Mouse (Mus musculus) hindbrain, embryonic 13.5 days (tissue): ENCODE measurements around the gene Rhobtb3. TPM values are rescaled to one million over a fixed set of nuclear protein-coding genes. Genes with fewer than 3 reads are reported as not detected.

Source experiments
- ATAC-seq: fragments of 200-750 bp; cut with Nextera tagmentation; 2 replicates; pipeline ENCODE4 v1.8.0; 2017; ENCODE audit warnings: moderate TSS enrichment; ENCODE audit not compliant: low FRiP score
- H3K27ac ChIP-seq: fragments of 300-500 bp; sonication (generic); 2 replicates; pipeline ENCODE4 v1.5.1; 2015; ENCODE audit warnings: inconsistent platforms, mild to moderate bottlenecking, moderate library complexity
- H3K27me3 ChIP-seq: fragments of 300-500 bp; sonication (generic); 2 replicates; pipeline ENCODE4 v1.6.1; 2015; ENCODE audit warnings: mild to moderate bottlenecking, inconsistent platforms
- H3K36me3 ChIP-seq: fragments of 300-500 bp; sonication (generic); 2 replicates; pipeline ENCODE4 v1.6.1; 2015; ENCODE audit warnings: mild to moderate bottlenecking, inconsistent platforms
- H3K4me1 ChIP-seq: fragments of 300-500 bp; sonication (generic); replicated peaks from 2 replicates; pipeline ENCODE4 v1.6.1; 2015; ENCODE audit warnings: inconsistent platforms
- H3K4me2 ChIP-seq: fragments of 300-500 bp; sonication (generic); 2 replicates; pipeline ENCODE4 v1.6.1; 2015; ENCODE audit warnings: inconsistent platforms, mild to moderate bottlenecking, moderate library complexity
- H3K4me3 ChIP-seq: fragments of 300-500 bp; sonication (generic); 2 replicates; pipeline ENCODE4 v1.5.1; 2015; ENCODE audit warnings: mild to moderate bottlenecking, inconsistent platforms
- H3K9ac ChIP-seq: fragments of 300-500 bp; sonication (generic); 2 replicates; pipeline ENCODE4 v1.6.1; 2015; ENCODE audit warnings: mild to moderate bottlenecking, inconsistent platforms
- H3K9me3 ChIP-seq: fragments of 300-500 bp; sonication (generic); 2 replicates; pipeline ENCODE4 v1.6.1; 2016; ENCODE audit warnings: inconsistent platforms
- WGBS: fragments of 180-500 bp; shearing (Covaris S2); methylation state at CpG from one replicate; pipeline ENCODE4 v1.1.7; 2015; 5-methylcytosine and 5-hydroxymethylcytosine counted together
- polyA plus RNA-seq: library from polyadenylated mRNA; unstranded; fragments of >200 nt; fragmentation: Nextera tagmentation; extraction: Ambion mirVana; gene quantifications from 2 replicates; pipeline ENCODE4 v1.2.1, GENCODE M21; 2015

Rhobtb3 gene
- polyA plus RNA-seq, 1 experiment from 2014 or later, result 25.7 TPM

- Histone ChIP-seq H3K27ac (no peak overlapping the region), H3K4me3 (peak overlapping the region; percentile 45), H3K9me3 (no peaks in the 10 kb centered on the region), H3K4me2 (peak overlapping the region; percentile 65), H3K9ac (peak overlapping the region; percentile 72; the same call in 1 of the 2 replicates), H3K4me1 (peaks cover 30% of the 10 kb centered on the region), H3K27me3 (no peaks in the 10 kb centered on the region), H3K36me3 (no peaks in the 10 kb centered on the region)
- 84% methylated on average over 3 of the region's 3 CpGs for WGBS
- ATAC-seq, result no peak
These were observed 101.8 kb downstream of the Rhobtb3 start for GRCm38 (mm10) chr13:75841950-75842349.

- no peak for ATAC-seq
- Histone ChIP-seq H3K27ac (peak overlapping the region; percentile 83; the same call in 1 of the 2 replicates), H3K4me1 (peaks cover 30% of the 10 kb centered on the region), H3K4me3 (peak overlapping the region; percentile 45), H3K9me3 (no peaks in the 10 kb centered on the region), H3K4me2 (peak overlapping the region; percentile 65), H3K27me3 (no peaks in the 10 kb centered on the region), H3K9ac (peak overlapping the region; percentile 72), H3K36me3 (no peaks in the 10 kb centered on the region)
- 57% methylated on average over 6 of the region's 6 CpGs for WGBS
These were observed 102.9 kb downstream of the Rhobtb3 start for GRCm38 (mm10) chr13:75840752-75841285.

GRCm38 (mm10) chr13:75839719-75840481, 103.8 kb downstream of the Rhobtb3 start, which contains the start of gene Glrx:
Gene Glrx, plus strand, starts transcription at chr13:75839868.
- ATAC-seq, result peak; percentile 91

GRCm38 (mm10) chr13:75838506-75838905, 105.2 kb downstream of the Rhobtb3 start:
- Histone ChIP-seq H3K36me3 (no peaks in the 10 kb centered on the region), H3K27me3 (no peaks in the 10 kb centered on the region), H3K4me2 (no peak overlapping the region), H3K4me1 (peaks cover 30% of the 10 kb centered on the region), H3K4me3 (no peak overlapping the region), H3K9me3 (no peaks in the 10 kb centered on the region), H3K9ac (no peak overlapping the region), H3K27ac (no peak overlapping the region)
- 90% methylated on average over 4 of the region's 4 CpGs for WGBS
- no peak for ATAC-seq

More at GRCm38 (mm10) chr13:75839719-75840481, 103.8 kb downstream of the Rhobtb3 start, which contains the start of gene Glrx:
- Histone ChIP-seq H3K36me3 (no peaks in the 10 kb centered on the region), H3K4me1 (peaks cover 30% of the 10 kb centered on the region), H3K9ac (peak within 1 kb of the TSS; percentile 72), H3K27me3 (no peaks in the 10 kb centered on the region), H3K27ac (peak within 1 kb of the TSS; percentile 83), H3K9me3 (no peaks in the 10 kb centered on the region), H3K4me2 (peak within 1 kb of the TSS; percentile 65), H3K4me3 (peak within 1 kb of the TSS; percentile 45)
- WGBS, result 0% methylated on average over 12 of the region's 12 CpGs

GRCm38 (mm10) chr13:75835461-75835860, 108.3 kb downstream of the Rhobtb3 start:
- no peak overlapping the region for H3K27ac ChIP-seq
- H3K4me3 ChIP-seq, result no peak overlapping the region
- H3K9ac ChIP-seq, result no peak overlapping the region
- ATAC-seq, result no peak
- peaks cover 9% of the 10 kb centered on the region for H3K4me1 ChIP-seq
- H3K4me2 ChIP-seq, result no peak overlapping the region
- H3K27me3 ChIP-seq, result no peaks in the 10 kb centered on the region
- no peaks in the 10 kb centered on the region for H3K36me3 ChIP-seq
- H3K9me3 ChIP-seq, result no peaks in the 10 kb centered on the region
- WGBS, result 67% methylated on average over 2 of the region's 2 CpGs

- Histone ChIP-seq H3K4me3 (no peak overlapping the region), H3K36me3 (no peaks in the 10 kb centered on the region), H3K4me1 (no peaks in the 10 kb centered on the region), H3K4me2 (no peak overlapping the region), H3K9me3 (no peaks in the 10 kb centered on the region), H3K9ac (no peak overlapping the region), H3K27me3 (no peaks in the 10 kb centered on the region), H3K27ac (no peak overlapping the region)
- ATAC-seq, result no peak
These were observed 110.2 kb downstream of the Rhobtb3 start for GRCm38 (mm10) chr13:75833499-75833898.

- Histone ChIP-seq H3K9ac (no peak overlapping the region), H3K27me3 (no peaks in the 10 kb centered on the region), H3K9me3 (no peaks in the 10 kb centered on the region), H3K36me3 (no peaks in the 10 kb centered on the region), H3K4me2 (no peak overlapping the region), H3K4me3 (no peak overlapping the region), H3K4me1 (no peaks in the 10 kb centered on the region), H3K27ac (no peak overlapping the region)
- ATAC-seq, result no peak
These were observed 111.0 kb downstream of the Rhobtb3 start for GRCm38 (mm10) chr13:75832697-75833096.

GRCm38 (mm10) chr13:75831710-75832109, 112.0 kb downstream of the Rhobtb3 start:
- Histone ChIP-seq H3K4me2 (no peak overlapping the region), H3K9me3 (no peaks in the 10 kb centered on the region), H3K27ac (no peak overlapping the region), H3K4me1 (no peaks in the 10 kb centered on the region), H3K27me3 (no peaks in the 10 kb centered on the region), H3K9ac (no peak overlapping the region), H3K36me3 (no peaks in the 10 kb centered on the region), H3K4me3 (no peak overlapping the region)
- WGBS, result 80% methylated on average over 6 of the region's 6 CpGs
- ATAC-seq, result no peak

- H3K27me3 ChIP-seq, result no peaks in the 10 kb centered on the region
- no peaks in the 10 kb centered on the region for H3K36me3 ChIP-seq
- no peak overlapping the region for H3K27ac ChIP-seq
- no peaks in the 10 kb centered on the region for H3K9me3 ChIP-seq
- no peak overlapping the region for H3K9ac ChIP-seq
- WGBS, result 95% methylated on average over 1 of the region's 1 CpGs
- ATAC-seq, result no peak
- no peak overlapping the region for H3K4me2 ChIP-seq
- no peaks in the 10 kb centered on the region for H3K4me1 ChIP-seq
- no peak overlapping the region for H3K4me3 ChIP-seq
These were observed 113.0 kb downstream of the Rhobtb3 start for GRCm38 (mm10) chr13:75830708-75831107.

- no peak overlapping the region for H3K9ac ChIP-seq
- ATAC-seq, result no peak
- no peak overlapping the region for H3K4me2 ChIP-seq
- no peaks in the 10 kb centered on the region for H3K9me3 ChIP-seq
- WGBS, result 88% methylated on average over 1 of the region's 1 CpGs
- no peaks in the 10 kb centered on the region for H3K36me3 ChIP-seq
- H3K4me3 ChIP-seq, result no peak overlapping the region
- no peaks in the 10 kb centered on the region for H3K4me1 ChIP-seq
- H3K27ac ChIP-seq, result no peak overlapping the region
- no peaks in the 10 kb centered on the region for H3K27me3 ChIP-seq
These were observed 118.3 kb downstream of the Rhobtb3 start for GRCm38 (mm10) chr13:75825388-75825787.

GRCm38 (mm10) chr13:75824611-75825319, 119.0 kb downstream of the Rhobtb3 start:
- Histone ChIP-seq H3K4me2 (no peak overlapping the region), H3K4me1 (no peaks in the 10 kb centered on the region), H3K9me3 (no peaks in the 10 kb centered on the region), H3K36me3 (no peaks in the 10 kb centered on the region), H3K27ac (no peak overlapping the region), H3K4me3 (no peak overlapping the region), H3K9ac (no peak overlapping the region), H3K27me3 (no peaks in the 10 kb centered on the region)
- 86% methylated on average over 5 of the region's 5 CpGs for WGBS
- ATAC-seq, result no peak

GRCm38 (mm10) chr13:75823201-75823600, 120.5 kb downstream of the Rhobtb3 start:
- Histone ChIP-seq H3K36me3 (no peaks in the 10 kb centered on the region), H3K4me1 (no peaks in the 10 kb centered on the region), H3K27me3 (no peaks in the 10 kb centered on the region), H3K4me2 (no peak overlapping the region), H3K27ac (no peak overlapping the region), H3K4me3 (no peak overlapping the region), H3K9me3 (no peaks in the 10 kb centered on the region), H3K9ac (no peak overlapping the region)
- 92% methylated on average over 9 of the region's 9 CpGs for WGBS
- ATAC-seq, result no peak
